Mouse (Mus musculus) CD4-positive, CD25-positive, alpha-beta regulatory T cell, adult 4 months (primary cell): Measurements from ENCODE around the gene Sympk. TPM values are rescaled to one million over a fixed set of nuclear protein-coding genes. Genes with fewer than 3 reads are reported as not detected.

Source experiments
- polyA plus RNA-seq, 2 experiments: library from polyadenylated mRNA; unstranded; fragments of 100-300 nt; shearing (Covaris generic); gene quantifications; one replicate each; pipeline ENCODE4 v1.2.1; 2017

The Sympk gene
- polyA plus RNA-seq, 2 experiments from 2014 or later = 5.0 to 6.4 TPM

Other genes starting within 250 kb of the Sympk start
- not detected for gene Psg19, start 225.9 kb upstream of the Sympk start, polyA plus RNA-seq
- not detected for gene Psg17, start 202.8 kb upstream of the Sympk start, polyA plus RNA-seq
- under 1 TPM in 1 of 2 experiments, not detected in 1; 0.22 TPM for gene Mill2, start 184.4 kb upstream of the Sympk start, polyA plus RNA-seq
- gene Pglyrp1, start 153.0 kb upstream of the Sympk start, polyA plus RNA-seq = 100 to 1,000 TPM; 246 to 259 TPM
- gene Ccdc61, start 114.0 kb upstream of the Sympk start, polyA plus RNA-seq = 1 to 10 TPM; 7.6 to 8.9 TPM
- not detected for gene Nova2, start 98.5 kb upstream of the Sympk start, polyA plus RNA-seq
- gene Nanos2, start 37.0 kb upstream of the Sympk start, polyA plus RNA-seq = not detected
- 1 to 10 TPM; 1.7 to 3.0 TPM for gene Mypop, start 33.1 kb upstream of the Sympk start, polyA plus RNA-seq
- gene Irf2bp1, start 20.3 kb upstream of the Sympk start, polyA plus RNA-seq = 1 to 10 TPM; 2.0 to 2.4 TPM
- gene Foxa3, start 839 bp upstream of the Sympk start, polyA plus RNA-seq = not detected
- gene Rsph6a, start 30.3 kb downstream of the Sympk start, polyA plus RNA-seq = not detected
- gene Dmwd, start 51.9 kb downstream of the Sympk start, polyA plus RNA-seq = not detected
- under 1 TPM in 1 of 2 experiments, not detected in 1; 0.44 TPM for gene Dmpk, start 59.5 kb downstream of the Sympk start, polyA plus RNA-seq
- under 1 TPM; 0.46 to 0.83 TPM for gene Six5, start 70.2 kb downstream of the Sympk start, polyA plus RNA-seq
- gene Gm4969, start 94.0 kb downstream of the Sympk start, polyA plus RNA-seq = not detected
- 10 to 100 TPM; 23.1 to 29.0 TPM for gene Fbxo46, start 95.5 kb downstream of the Sympk start, polyA plus RNA-seq
- gene Qpctl, start 124.9 kb downstream of the Sympk start, polyA plus RNA-seq = 10 to 100 TPM in 1 of 2 experiments, 1 to 10 TPM in 1; 9.1 to 17.8 TPM
- gene Snrpd2, start 125.3 kb downstream of the Sympk start, polyA plus RNA-seq = 10 to 100 TPM; 63.0 to 77.3 TPM
- gene Gipr, start 141.8 kb downstream of the Sympk start, polyA plus RNA-seq = not detected
- gene Eml2, start 152.0 kb downstream of the Sympk start, polyA plus RNA-seq = 10 to 100 TPM in 1 of 2 experiments, 1 to 10 TPM in 1; 10.0 to 30.1 TPM
- gene Gpr4, start 188.2 kb downstream of the Sympk start, polyA plus RNA-seq = under 1 TPM in 1 of 2 experiments, not detected in 1; 0.11 TPM
- 10 to 100 TPM; 15.2 to 24.0 TPM for gene Opa3, start 204.0 kb downstream of the Sympk start, polyA plus RNA-seq
- gene Vasp, start 247.4 kb downstream of the Sympk start, polyA plus RNA-seq = 100 to 1,000 TPM in 1 of 2 experiments, 10 to 100 TPM in 1; 52.3 to 109 TPM